Mouse (Mus musculus) kidney, adult 2 months (tissue): Measurements from ENCODE around the gene Ddx54. TPM values are rescaled to one million over a fixed set of nuclear protein-coding genes. Genes with fewer than 3 reads are reported as not detected.
A peak's percentile ranks its signal among the peaks of the same experiment; 100 is the strongest.

ENCODE experiments used
- DNase-seq: peaks from one replicate; pipeline ENCODE4 v3.0.0; 2021
- H3K27ac ChIP-seq: fragments of 200-500 bp; 2 replicates; pipeline ENCODE4 v1.5.1; 2012; ENCODE audit warnings: low read depth, low read length, control low read depth, inconsistent platforms; ENCODE audit not compliant: insufficient read depth
- H3K27me3 ChIP-seq: fragments of 200-500 bp; replicated peaks from 2 replicates; pipeline ENCODE4 v1.6.1; 2012; ENCODE audit warnings: mild to moderate bottlenecking, moderate library complexity, low read length, inconsistent platforms; ENCODE audit not compliant: control insufficient read depth, insufficient read depth
- H3K36me3 ChIP-seq: fragments of 200-500 bp; 2 replicates; pipeline ENCODE4 v1.6.1; 2012; ENCODE audit warnings: mild to moderate bottlenecking, moderate library complexity, low read length, inconsistent platforms; ENCODE audit not compliant: control insufficient read depth, insufficient read depth
- H3K4me1 ChIP-seq: fragments of 200-500 bp; 2 replicates; pipeline ENCODE4 v1.6.1; 2011; ENCODE audit warnings: low read length; ENCODE audit not compliant: control insufficient read depth, insufficient read depth
- H3K4me3 ChIP-seq: fragments of 200-500 bp; 2 replicates; pipeline ENCODE4 v1.5.1; 2011; ENCODE audit warnings: mild to moderate bottlenecking, low read depth, low read length, control low read depth; ENCODE audit not compliant: insufficient read depth
- CTCF ChIP-seq: fragments of 200-500 bp; conservative IDR thresholded peaks from 2 replicates; pipeline ENCODE4 v1.5.1; 2011; ENCODE audit warnings: low read depth, mild to moderate bottlenecking, control low read depth, low read length, moderate library complexity, mixed read lengths; ENCODE audit not compliant: insufficient read depth, insufficient read length
- POLR2A ChIP-seq: fragments of 200-500 bp; IDR thresholded peaks from one replicate; pipeline ENCODE4 v1.6.1; 2011; ENCODE audit warnings: low read depth, low read length, control low read depth
- WGBS: fragments of 180-500 bp; shearing (Covaris S2); methylation state at CpG from one replicate; pipeline ENCODE4 v1.1.7; 2018; 5-methylcytosine and 5-hydroxymethylcytosine counted together
- polyA plus RNA-seq: library from polyadenylated mRNA; depleted of rRNA; stranded (reverse); fragments of >200 nt; gene quantifications from 2 replicates; pipeline ENCODE4 v1.2.3, GENCODE M21; 2012

Gene Ddx54
- polyA plus RNA-seq, 1 experiment: 29.3 TPM

DNA sequence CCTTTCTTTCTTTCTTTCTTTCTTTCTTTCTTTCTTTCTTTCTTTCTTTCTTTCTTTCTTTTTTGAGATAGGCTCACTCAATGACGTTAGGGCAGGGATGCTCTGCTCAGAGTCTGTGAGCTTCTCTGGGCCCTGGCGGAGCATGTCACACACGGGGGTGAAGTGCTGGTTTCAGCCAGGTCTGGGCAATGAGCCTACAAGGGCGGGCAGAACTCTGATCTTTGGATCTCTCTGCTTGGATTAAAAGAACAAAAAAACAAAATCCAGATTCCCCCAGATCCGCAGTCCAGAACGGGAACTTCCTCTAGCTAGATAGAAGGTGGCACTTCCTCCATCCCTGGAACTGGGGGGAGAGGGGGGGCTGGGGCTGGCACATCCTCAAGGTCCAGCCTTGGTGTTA is 33.3 kb downstream of the Ddx54 start:
- H3K4me3 ChIP-seq: no peak overlapping the region
- TF ChIP-seq CTCF: no peak
- TF ChIP-seq POLR2A: no peak
- peaks cover 4% of the 10 kb centered on the region; the same call in 1 of the 2 replicates for H3K4me1 ChIP-seq
- H3K27ac ChIP-seq: no peak overlapping the region
- peak; percentile 84 for DNase-seq
- 0 out of 2 replicates have a peak, but pooled peaks cover 2% of the 10 kb centered on the region for H3K27me3 ChIP-seq
- 15% methylated on average over 6 of the region's 6 CpGs for WGBS
- no peaks in the 10 kb centered on the region for H3K36me3 ChIP-seq

DNA sequence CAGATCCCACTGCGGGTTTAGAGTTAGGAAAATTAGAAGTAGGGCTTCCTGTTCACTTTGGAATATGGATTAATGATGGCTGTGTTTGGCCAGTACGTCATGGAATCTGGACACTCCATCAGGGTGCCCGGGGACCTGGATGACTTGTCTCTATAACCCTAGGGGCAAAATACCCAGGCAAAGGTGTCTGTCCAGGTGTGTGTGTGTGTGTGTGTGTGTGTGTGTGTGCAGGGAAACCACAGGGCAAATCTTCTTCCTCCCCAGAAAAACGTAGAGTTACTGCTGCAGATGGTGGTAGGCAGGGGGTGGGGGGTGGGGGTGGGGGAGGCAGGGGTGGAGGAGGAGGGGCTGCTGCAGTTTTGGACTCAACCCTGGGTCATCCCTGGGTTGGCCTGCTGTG is 34.8 kb downstream of the Ddx54 start:
- WGBS: 82% methylated on average over 4 of the region's 4 CpGs

DNA sequence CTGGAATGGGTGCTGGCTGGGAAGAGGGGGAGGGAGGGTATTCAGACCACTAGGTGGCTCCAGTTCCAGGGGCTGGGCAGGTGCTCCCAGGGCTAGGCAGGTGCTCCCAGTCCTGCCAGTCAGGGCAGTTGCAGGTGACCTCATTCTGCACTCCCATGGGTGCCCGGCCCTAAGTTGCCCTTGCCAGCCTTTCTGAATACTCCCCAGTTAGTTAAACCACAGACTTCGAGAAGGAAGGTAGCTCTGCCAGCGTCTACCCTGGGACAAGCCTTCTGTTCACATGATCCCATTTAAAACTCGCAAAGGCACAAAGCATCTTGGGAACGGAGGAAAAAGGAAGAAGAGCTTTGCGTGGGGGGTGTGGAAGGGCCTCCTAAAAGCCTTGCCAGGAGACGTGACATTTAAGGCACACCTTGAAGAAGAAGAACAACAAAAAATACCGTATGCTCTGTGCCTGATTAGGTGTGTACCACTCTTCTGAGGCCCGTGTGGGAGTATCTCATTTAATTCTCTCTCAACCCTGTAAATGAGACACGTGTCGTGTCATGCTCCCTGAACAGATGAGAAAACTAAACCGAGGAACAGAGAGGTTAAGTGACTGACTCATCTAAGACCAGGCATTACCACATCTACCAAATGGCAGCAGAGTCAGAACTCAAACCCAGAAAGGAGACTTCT is 35.4 kb downstream of the Ddx54 start:
- H3K27ac ChIP-seq: no peak overlapping the region
- TF ChIP-seq CTCF (no peak), POLR2A (no peak)
- no peaks in the 10 kb centered on the region for H3K36me3 ChIP-seq
- H3K27me3 ChIP-seq: 0 out of 2 replicates have a peak, but pooled peaks cover 2% of the 10 kb centered on the region
- peak; percentile 39 for DNase-seq
- H3K4me3 ChIP-seq: no peak overlapping the region
- 28% methylated on average over 12 of the region's 12 CpGs for WGBS
- H3K4me1 ChIP-seq: peaks cover 4% of the 10 kb centered on the region; the same call in 1 of the 2 replicates

More for the DNA sequence above, 34.8 kb downstream of the Ddx54 start:
- Histone ChIP-seq H3K27ac (no peak overlapping the region), H3K36me3 (no peaks in the 10 kb centered on the region), H3K4me1 (peaks cover 4% of the 10 kb centered on the region; the same call in 1 of the 2 replicates), H3K4me3 (no peak overlapping the region), H3K27me3 (0 out of 2 replicates have a peak, but pooled peaks cover 2% of the 10 kb centered on the region)
- no peak for DNase-seq
- TF ChIP-seq POLR2A: no peak
- no peak for TF ChIP-seq CTCF

DNA sequence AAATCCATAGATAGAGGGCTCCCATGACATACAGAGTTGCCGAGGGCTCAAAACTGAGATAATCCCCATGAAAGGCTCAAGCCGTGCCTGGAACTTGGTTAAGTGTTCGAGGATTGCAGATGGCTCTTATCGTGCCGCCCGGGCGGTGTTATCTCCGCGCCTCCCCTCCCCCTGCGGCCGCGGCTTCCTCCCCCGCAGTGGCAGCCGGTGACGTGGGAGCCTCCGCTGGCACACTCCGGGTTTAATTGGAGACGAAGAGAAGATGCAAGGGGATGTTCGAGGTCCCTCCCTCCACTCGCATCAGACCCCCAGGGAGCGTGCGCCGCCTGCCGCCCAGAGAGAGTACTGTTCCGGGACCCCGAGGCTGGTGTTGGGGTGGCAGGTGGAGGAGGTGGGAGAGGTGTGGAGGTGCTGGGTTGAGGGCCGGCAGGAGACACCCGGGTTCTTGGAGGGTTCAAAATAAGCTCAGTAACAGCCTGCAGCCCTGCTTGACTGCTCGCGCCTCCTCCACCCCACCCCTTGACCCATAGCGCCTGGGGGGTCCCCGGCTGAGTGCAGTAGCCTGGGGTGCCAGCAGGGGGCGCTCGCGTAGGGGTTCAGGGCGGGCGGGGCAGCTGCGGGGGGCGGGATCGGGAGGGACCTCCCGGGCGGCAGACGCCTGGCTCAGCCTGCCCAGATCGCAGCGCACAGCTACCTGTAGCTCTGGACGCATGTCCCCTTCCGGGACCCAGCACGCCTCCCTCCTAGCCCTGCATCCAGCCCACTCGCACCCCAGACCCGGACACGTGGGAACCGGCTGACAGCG is 36.2 kb downstream of the Ddx54 start, which contains the start of gene Rasal1:
Gene Rasal1, plus strand, starts transcription at position 244 of the 805 bp plus-strand sequence.
- H3K27ac ChIP-seq: no peak within 1 kb of the TSS
- no peaks in the 10 kb centered on the region for H3K36me3 ChIP-seq
- peak; percentile 12 for DNase-seq
- peaks cover 4% of the 10 kb centered on the region; the same call in 1 of the 2 replicates for H3K4me1 ChIP-seq
- WGBS: 2% methylated on average over 53 of the region's 53 CpGs
- H3K27me3 ChIP-seq: 0 out of 2 replicates have a peak, but pooled peaks cover 2% of the 10 kb centered on the region
- 0 out of 2 replicates have a peak, but pooled peaks have one; percentile 20 for TF ChIP-seq CTCF
- no peak for TF ChIP-seq POLR2A
- peak within 1 kb of the TSS; percentile 18 for H3K4me3 ChIP-seq

DNA sequence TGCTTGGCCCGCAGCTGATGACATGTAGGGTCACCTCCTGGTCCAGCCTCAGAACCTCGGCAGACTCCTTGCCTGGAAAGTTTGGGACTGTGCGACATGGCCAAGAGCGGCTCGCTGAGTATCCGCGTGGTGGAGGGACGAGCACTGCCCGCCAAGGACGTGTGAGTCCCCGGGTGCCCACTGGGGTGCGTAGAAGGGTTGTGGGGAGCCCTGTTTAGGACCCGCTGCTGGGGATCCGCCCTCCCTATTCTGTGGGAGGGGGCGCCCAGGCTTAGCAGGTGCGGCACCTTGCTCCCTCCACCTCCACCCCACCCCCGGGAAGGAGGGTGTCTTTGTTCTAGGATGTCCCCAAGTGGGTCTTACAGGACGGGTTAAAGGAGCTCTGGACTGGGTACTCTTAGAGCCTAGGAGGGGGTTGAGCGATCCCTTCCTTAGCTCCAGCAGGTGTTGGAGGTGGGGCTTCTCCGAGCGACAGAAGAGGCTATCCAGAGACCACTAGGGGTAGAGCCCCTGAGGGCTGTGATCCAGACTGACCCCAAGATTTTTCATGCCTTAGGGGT is 36.9 kb downstream of the Ddx54 start:
- Histone ChIP-seq H3K4me1 (peaks cover 4% of the 10 kb centered on the region; the same call in 1 of the 2 replicates), H3K27me3 (0 out of 2 replicates have a peak, but pooled peaks cover 2% of the 10 kb centered on the region), H3K4me3 (peak overlapping the region; percentile 18; the same call in 1 of the 2 replicates), H3K36me3 (no peaks in the 10 kb centered on the region), H3K27ac (no peak overlapping the region)
- 8% methylated on average over 21 of the region's 21 CpGs for WGBS
- no peak for DNase-seq
- TF ChIP-seq CTCF (no peak), POLR2A (no peak)

DNA sequence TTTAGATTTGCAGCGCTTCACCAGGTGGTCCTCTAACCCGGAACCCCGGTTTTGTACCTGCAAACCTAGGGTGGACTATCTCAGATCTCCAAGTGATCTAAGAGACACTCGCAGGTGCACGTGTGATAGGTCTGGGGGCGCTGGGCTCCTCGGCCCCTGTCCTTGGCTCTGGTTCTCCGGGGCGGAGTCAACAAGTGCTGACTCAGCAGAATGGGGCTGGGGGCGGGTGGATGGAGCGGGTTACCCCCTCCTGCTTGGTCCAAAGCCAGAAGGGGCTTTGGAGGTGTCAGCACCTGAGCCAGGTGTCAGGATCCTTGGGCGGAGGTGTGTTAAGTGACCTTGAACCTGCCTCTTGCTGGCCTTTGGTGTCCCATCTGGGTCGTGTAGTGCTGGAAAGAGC is 37.4 kb downstream of the Ddx54 start:
- H3K4me3 ChIP-seq: no peak overlapping the region
- WGBS: 31% methylated on average over 13 of the region's 13 CpGs
- DNase-seq: no peak

More for the DNA sequence above, 37.4 kb downstream of the Ddx54 start:
- TF ChIP-seq POLR2A (no peak), CTCF (no peak)
- Histone ChIP-seq H3K36me3 (no peaks in the 10 kb centered on the region), H3K27me3 (0 out of 2 replicates have a peak, but pooled peaks cover 2% of the 10 kb centered on the region), H3K27ac (no peak overlapping the region), H3K4me1 (peaks cover 4% of the 10 kb centered on the region; the same call in 1 of the 2 replicates)
